Mouse (Mus musculus) cortical plate, adult 2 months (tissue): ENCODE results near the gene Pla2g2f.

Source experiments
- CTCF ChIP-seq: fragments of 200-500 bp; IDR thresholded peaks from 2 replicates; pipeline ENCODE4 v1.5.1; 2011; ENCODE audit warnings: mild to moderate bottlenecking, control low read depth, low read length; ENCODE audit not compliant: insufficient read depth; ENCODE audit errors: extremely low read depth
- POLR2A ChIP-seq: fragments of 200-500 bp; IDR thresholded peaks from 2 replicates; pipeline ENCODE4 v1.6.1; 2011; ENCODE audit warnings: mild to moderate bottlenecking, low read length, control low read depth; ENCODE audit not compliant: insufficient read depth; ENCODE audit errors: extremely low read depth

DNA sequence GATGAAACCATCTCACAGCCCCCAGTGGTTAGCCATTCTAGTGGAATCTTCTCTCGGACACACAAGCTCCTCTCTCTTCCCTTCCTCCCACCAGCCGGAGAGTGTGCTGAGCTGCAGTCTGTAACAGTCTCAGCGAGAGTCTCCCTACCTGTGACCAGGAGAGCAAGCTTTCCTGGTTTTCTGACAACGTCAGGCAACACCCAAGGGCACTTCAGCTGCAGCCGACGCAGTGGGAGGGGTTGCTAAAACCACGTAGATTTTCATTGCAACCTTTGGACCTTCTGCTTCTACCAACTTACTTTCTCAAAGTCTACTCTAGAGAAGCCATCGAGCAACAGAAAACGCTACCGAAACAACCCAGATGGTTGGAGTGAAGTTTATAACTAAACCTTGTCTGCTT lies 14.5 kb upstream of the Pla2g2f start:
- no peak for TF ChIP-seq CTCF
- no peak for TF ChIP-seq POLR2A
